Mouse (Mus musculus): ENCODE measurements around the gene Smarca2.
"Not testable (repeated sequence)": the region's sequence is repeated elsewhere in the genome, so short reads cannot be mapped to it uniquely, and the experiment has no call there.

The Smarca2 gene

GRCm38 (mm10) chr19:26690516-26690915, 85.7 kb downstream of the Smarca2 start:
- DNase-seq (ENCODE audit: low spot score in 2 of 2) = no peak

GRCm38 (mm10) chr19:26697107-26697506, 92.3 kb downstream of the Smarca2 start:
- DNase-seq (ENCODE audit: low spot score in 2 of 2) = no peak

DNA sequence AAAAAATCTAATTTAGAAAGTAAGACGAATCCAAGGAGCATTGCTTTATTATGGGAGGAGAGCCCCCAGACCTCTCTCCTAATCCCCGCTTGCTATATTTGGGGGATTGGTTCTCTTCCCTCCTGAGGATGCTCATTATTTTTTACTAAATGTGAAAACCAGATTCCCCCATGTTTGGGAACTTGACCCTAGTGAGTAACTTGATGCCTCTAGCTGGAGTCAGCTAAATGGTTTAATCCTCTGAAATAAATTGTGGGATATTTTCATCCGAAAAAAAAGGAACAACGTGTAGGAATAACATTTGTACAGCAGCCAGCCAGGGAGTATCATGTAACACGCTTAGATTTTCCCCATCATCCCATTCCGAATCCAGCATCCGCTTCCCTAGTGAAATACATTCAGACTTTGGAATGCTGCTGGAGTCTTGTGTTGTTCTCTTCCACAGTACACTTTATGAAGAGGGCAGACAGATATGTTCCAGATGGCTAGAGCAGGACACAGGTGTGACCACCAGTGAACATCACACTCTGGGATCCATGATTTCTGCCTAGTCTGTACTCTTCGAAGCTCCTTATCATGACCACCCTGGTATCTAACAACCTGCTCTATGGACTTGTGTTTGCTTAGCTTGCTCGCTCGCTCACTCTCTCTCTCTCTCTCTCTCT, 99.8 kb downstream of the Smarca2 start:
- no peak for DNase-seq (ENCODE audit: low spot score in 2 of 2)

- DNase-seq (ENCODE audit: low spot score in 2 of 2) = peak in 1 of 2 experiments; percentile 23
Observed at GRCm38 (mm10) chr19:26706910-26707309, 102.1 kb downstream of the Smarca2 start.

GRCm38 (mm10) chr19:26709095-26709494, 104.2 kb downstream of the Smarca2 start:
- DNase-seq (ENCODE audit: low spot score in 2 of 2) = no peak

GRCm38 (mm10) chr19:26711268-26711667, 106.4 kb downstream of the Smarca2 start:
- DNase-seq (ENCODE audit: low spot score in 2 of 2) = peak in 1 of 2 experiments; percentile 59

GRCm38 (mm10) chr19:26716217-26716616, 111.4 kb downstream of the Smarca2 start:
- no peak for DNase-seq (ENCODE audit: low spot score in 2 of 2)

DNA sequence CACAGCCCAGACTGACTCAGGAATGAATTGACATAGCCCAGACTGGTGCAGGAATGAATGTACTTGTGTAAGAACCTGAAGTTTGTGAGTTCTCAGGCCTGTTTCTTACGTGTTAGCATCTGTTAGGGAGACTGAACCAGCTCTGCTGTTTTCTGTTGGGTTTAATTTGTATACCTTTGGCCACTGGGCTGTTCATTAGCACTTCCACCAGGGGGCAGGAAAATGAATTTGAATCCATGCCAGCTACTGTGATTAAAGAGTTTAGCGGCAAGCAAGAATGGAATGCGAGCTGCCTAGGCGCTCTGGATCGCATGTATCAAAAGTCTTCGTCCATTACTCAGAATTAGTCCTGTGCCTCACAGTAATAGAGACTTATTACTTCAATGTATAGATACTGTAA, 113.4 kb downstream of the Smarca2 start:
- peak in 1 of 2 experiments; percentile 33 for DNase-seq (ENCODE audit: low spot score in 2 of 2)

DNA sequence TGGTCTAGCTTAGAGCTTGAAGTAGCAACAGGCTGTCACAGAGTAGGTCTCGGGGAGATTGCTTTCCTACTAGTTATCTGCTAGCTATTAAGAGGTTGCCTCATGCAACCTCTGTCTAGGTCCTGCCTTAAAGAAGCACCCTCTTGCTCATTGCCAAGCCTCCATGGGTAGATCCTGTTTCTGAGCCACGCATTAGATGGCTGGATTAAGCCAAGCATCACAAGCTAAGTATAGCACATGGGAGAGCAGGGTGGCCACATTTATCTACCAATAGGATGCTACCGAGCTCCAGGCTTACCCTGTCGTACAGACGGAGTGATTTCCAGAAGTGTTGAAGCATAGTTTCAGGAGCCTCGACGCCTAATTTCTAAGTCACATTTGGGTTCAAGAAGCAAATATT, 114.3 kb downstream of the Smarca2 start:
- DNase-seq (ENCODE audit: low spot score in 2 of 2) = no peak

GRCm38 (mm10) chr19:26721741-26722140, 116.9 kb downstream of the Smarca2 start:
- DNase-seq (ENCODE audit: low spot score in 2 of 2) = no peak

DNA sequence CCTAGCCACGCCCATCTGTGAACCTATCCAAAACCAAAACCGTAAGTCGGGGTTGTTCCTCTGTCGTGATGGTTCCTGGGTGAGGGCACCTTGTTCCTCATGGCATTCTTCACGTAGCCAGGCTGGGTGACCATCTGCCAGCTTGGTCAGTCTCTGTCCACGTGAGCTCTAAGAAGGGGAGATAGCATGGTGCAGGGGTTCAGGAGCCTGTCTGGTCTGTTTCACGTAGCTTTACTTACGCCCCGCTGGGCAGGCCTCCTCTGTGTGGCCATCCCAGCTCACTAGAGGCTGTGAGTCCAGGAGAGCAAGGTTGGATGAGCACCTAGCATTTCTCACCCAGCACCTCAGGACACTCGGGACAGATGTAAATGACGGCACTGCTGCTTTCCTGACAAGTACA, 119.0 kb downstream of the Smarca2 start:
- no peak for DNase-seq (ENCODE audit: low spot score in 2 of 2)

GRCm38 (mm10) chr19:26724626-26725025, 119.8 kb downstream of the Smarca2 start:
- no peak for DNase-seq (ENCODE audit: low spot score in 2 of 2)

- DNase-seq (ENCODE audit: low spot score in 2 of 2) = no peak
Observed at GRCm38 (mm10) chr19:26727796-26728195, 122.9 kb downstream of the Smarca2 start.

- no peak for DNase-seq (ENCODE audit: low spot score in 2 of 2)
Observed at GRCm38 (mm10) chr19:26730486-26730885, 125.6 kb downstream of the Smarca2 start.

DNA sequence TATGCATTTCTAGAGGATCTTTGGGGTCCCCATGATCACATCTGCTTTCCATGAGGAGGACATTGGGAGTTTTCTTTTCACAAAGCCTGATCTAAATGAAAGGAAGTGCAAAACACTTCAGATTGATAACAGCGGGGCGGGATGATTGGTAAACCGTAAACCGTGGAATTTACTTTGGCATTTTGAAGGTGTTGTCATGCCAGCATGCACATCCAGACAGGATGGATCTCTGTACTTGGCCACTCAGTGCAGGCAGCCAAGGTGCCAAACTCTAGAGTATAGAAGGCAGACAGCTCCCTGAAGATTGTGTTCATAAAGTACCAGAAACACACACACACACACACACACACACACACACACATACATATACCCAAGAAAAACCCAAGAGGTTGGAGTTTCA, 126.3 kb downstream of the Smarca2 start:
- DNase-seq (ENCODE audit: low spot score in 2 of 2) = no peak

GRCm38 (mm10) chr19:26731809-26732208, 127.0 kb downstream of the Smarca2 start:
- no peak for DNase-seq (ENCODE audit: low spot score in 2 of 2)

DNA sequence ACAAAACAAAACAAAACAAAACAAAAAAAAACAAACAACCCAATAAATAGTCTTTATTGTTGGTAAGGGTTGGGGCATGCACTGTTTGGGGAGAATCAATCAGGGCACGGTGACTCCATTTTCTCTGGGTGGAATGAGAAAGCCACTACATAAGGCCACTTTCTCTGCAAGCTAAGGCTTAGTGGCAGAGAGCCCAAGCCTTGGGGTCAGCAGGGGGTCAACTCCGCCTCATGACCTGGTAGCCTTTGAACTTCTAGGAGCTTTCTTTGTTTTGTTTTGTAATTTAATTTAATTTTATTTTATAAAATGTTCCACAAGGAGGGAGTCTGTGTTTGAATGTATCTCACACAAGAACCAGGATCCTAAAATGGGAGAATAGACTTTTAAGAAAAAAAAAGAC, 128.2 kb downstream of the Smarca2 start:
- DNase-seq (ENCODE audit: low spot score in 2 of 2) = no peak

DNA sequence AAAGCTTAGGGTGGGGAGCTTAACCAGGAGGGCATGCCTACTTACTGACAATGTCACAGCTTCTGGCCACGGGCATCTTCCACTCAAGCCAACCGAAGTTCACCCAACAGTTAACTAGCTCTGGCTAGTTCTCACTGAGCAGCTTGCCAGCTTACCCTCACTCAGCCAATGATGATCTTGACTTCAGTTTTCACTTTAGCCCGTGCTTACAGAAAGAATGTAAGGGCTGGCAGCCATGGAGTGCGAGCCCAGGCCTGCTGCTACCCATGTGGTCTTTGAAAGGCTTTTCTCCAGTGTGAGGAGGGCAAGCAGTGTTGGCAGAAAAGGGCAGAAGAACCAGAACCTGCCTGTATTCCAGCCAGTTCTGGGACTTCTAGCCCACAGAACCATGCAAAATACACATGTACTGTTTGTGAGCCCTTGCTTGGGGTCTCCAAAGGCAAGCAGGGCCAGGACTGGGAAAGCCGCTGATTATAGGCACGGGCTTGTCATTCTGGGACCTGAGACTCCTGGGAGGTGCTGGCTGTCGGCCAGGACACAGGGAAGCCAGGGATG, 128.8 kb downstream of the Smarca2 start:
- DNase-seq (ENCODE audit: low spot score in 2 of 2) = no peak

- no peak for DNase-seq (ENCODE audit: low spot score in 2 of 2)
Observed at GRCm38 (mm10) chr19:26734704-26735109, 129.9 kb downstream of the Smarca2 start.

- DNase-seq (ENCODE audit: low spot score in 2 of 2) = not testable (repeated sequence)
Observed at GRCm38 (mm10) chr19:26745021-26745420, 140.2 kb downstream of the Smarca2 start.

DNA sequence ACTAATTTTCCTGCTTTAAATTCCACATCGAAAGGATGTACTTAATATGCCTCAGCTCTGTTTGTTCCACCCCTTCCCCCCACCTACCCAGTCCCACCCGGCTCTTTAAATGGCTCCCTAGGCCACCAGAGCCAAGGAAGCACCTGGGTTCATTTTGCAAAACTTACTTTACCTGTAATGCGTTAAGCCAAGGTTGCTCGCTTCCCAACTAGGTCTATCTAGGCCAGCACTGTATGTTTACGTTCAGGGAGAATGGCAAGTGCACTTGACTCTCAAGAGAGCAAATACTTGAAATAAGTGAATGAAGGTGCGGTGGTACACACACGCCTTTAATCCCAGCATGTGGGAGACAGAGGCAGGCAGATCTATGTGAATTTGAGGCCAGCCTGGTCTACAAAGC, 140.7 kb downstream of the Smarca2 start:
- DNase-seq (ENCODE audit: low spot score in 2 of 2) = no peak

GRCm38 (mm10) chr19:26746290-26746689, 141.4 kb downstream of the Smarca2 start:
- DNase-seq (ENCODE audit: low spot score in 2 of 2) = no peak

GRCm38 (mm10) chr19:26746709-26747467, 142.0 kb downstream of the Smarca2 start:
- DNase-seq (ENCODE audit: low spot score in 2 of 2) = no peak

Data from spleen, postnatal 10 days (tissue).